Mouse (Mus musculus): ENCODE measurements around the gene Git2.
A peak's percentile ranks its signal among the peaks of the same experiment; 100 is the strongest.

Git2 gene

DNA sequence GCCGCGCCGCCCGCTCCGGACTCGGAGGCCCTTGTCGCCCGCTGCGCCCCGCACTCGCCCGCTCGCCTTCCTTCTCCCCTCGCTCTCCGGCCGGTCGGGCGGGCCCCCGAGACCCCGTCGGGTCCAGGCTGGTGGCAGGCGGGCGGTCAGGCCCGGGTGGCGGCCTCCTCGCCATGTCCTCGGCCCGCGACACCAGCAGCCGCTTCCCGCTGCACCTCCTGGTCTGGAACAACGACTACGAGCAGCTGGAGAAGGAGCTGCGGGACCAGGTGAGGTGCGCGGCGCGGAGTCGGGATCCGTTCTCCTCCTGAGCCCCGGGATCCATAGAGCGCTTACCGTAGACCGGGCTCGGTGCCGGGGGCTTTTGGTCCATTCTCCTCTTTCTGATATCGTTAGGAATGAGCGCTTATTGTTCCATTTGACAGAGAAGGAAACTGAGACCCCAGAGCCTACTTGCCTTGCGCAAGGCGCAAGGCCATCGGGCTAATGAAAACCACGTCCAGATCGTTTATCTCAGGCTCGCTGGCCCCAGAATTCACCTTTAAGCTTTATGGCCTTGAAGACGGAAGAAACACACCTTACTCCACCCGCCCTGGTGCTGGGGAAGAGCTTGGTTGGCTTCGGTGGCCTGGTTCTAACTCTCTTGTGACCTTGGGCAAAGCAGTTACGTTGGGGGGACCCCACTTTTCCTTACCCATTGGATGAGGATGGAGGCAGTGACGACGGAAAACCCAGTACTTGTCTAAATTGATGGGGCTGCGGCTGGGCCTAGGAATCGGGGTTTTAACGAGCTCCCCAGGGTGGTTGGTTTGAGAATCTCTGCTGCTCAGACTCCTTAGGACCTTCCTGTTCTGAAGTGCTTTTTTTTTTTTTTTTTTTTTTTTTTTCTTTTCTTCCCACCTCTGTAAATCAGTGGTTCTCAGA lies at the start of gene Git2:
Gene Git2 (minus strand): TSS at position 462 of the 924 bp plus-strand sequence.
- DNase-seq (ENCODE audit: low read depth, low spot score) = peak; percentile 18

- peak; percentile 73 for DNase-seq (ENCODE audit: low read depth, low spot score)
Measured at GRCm38 (mm10) chr5:114824197-114824596, 48.9 kb upstream of the Git2 start.

- DNase-seq (ENCODE audit: low read depth, low spot score) = peak; percentile 90
Measured at GRCm38 (mm10) chr5:114822796-114823688, 47.7 kb upstream of the Git2 start, which contains the start of gene 1500011B03Rik. Gene 1500011B03Rik, minus strand, starts transcription at chr5:114823468.

DNA sequence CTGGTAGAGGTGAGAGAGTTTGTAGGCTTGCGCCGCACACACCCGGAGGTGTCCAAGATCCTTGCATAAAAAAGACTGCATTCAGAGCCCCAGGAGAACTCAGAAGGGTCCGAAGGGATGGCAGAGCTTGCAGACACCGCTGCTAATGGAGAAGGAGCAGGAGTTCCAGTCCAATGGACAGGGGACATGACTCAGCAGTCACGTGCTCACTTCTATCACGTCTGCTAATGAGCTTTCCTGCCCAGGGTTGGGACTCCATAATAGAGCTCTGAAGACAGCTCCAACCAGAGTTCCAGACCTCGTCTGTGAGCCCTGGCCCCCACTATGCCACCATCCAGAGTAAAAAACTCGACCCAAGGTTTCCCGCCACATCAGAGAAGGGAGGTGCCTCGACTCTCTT lies 42.8 kb upstream of the Git2 start:
- no peak for DNase-seq (ENCODE audit: low read depth, low spot score)

- peak; percentile 34 for DNase-seq (ENCODE audit: low read depth, low spot score)
Measured at GRCm38 (mm10) chr5:114816599-114816998, 41.3 kb upstream of the Git2 start.

- DNase-seq (ENCODE audit: low read depth, low spot score) = peak; percentile 93
Measured at GRCm38 (mm10) chr5:114813525-114814181, 38.3 kb upstream of the Git2 start.

DNA sequence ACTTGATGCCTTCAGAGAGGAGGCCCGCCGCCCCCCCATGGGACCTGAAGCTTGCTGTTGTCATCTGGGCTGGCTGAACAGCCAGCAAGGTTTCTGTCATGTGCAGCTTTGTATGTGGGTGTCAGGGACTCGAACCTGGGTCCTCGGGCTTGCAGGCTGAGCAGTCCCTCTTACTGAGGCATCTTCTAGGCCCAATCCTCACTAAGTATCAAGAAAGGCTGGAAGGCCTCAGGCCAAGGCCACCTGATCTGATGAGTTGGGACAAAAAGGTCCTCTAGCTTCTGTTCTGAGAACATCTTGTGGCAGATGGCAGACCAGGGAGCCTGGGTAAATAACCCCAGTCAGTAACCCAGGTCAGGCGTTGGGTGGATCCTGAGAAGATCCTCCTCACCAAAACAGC lies 34.5 kb upstream of the Git2 start:
- DNase-seq (ENCODE audit: low read depth, low spot score) = no peak

DNA sequence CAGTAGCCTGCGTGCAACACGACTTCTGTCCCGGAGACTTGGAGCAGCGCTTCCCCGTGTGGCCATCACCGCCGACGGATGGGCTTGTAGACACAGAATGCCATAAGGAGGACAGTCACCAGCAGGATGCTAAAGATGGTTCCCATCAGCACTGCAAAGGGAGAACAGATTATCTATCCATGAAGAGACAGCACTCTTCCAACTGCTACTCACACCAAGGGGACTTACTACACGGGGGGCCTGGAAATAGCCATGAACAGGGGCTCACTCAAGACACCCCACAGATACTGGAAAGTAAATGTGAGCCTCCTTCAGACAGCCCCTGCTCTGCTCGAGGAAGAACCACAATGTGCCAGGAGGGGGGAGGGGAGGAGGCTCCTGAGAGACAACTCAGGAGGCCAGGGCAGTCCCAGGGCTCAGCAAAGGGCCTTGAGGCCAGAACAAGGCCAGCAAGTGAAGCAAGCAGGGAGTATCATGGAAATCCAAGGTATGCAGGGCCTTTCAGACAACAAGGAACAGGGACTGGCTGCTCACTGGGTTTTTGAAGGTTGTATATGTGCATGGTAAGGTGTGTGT lies 34.0 kb upstream of the Git2 start:
- no peak for DNase-seq (ENCODE audit: low read depth, low spot score)

DNA sequence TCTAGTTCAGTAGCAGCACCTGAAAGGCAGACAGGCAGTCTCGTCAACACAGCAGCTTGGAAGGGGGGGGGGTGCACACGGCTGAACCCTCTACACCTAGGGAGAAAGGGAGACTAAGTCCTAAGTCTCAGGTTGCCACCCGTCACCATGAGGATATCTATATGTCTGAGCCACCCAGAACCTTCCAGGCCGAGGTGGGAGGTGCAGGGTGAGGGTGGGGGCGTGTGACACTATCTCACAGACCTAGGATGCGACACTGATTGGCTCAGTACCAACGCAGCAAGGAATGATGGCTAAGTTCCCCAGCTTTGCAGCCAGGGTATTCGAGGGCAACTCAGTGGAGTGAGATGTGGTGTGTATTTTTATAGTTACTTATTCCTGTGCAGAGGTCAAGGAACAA lies 33.1 kb upstream of the Git2 start:
- no peak for DNase-seq (ENCODE audit: low read depth, low spot score)

- DNase-seq (ENCODE audit: low read depth, low spot score) = no peak
Measured at GRCm38 (mm10) chr5:114807893-114808292, 32.6 kb upstream of the Git2 start.

GRCm38 (mm10) chr5:114807468-114807867 lies 32.2 kb upstream of the Git2 start:
- no peak for DNase-seq (ENCODE audit: low read depth, low spot score)

DNA sequence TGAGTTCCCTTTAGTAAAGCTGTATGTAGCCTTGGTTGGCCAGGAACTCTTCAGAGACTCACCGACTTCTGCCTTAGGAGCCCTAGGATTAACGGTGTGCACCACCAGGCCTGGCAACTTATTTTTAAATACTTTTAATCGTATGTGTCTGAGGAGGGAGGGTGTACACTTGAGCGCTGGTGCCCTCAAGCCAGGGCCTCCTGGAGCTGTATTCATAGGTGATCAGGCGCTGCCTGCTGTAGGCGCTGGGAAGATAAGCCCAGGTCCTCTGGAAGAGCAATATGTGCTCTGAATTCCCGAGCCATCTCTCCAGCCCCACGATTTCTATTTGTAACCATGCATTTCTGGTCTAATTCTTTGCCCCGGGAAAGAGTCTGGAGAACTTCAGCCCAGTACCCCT lies 31.7 kb upstream of the Git2 start:
- DNase-seq (ENCODE audit: low read depth, low spot score) = no peak

GRCm38 (mm10) chr5:114806636-114807035 lies 31.3 kb upstream of the Git2 start:
- no peak for DNase-seq (ENCODE audit: low read depth, low spot score)

DNA sequence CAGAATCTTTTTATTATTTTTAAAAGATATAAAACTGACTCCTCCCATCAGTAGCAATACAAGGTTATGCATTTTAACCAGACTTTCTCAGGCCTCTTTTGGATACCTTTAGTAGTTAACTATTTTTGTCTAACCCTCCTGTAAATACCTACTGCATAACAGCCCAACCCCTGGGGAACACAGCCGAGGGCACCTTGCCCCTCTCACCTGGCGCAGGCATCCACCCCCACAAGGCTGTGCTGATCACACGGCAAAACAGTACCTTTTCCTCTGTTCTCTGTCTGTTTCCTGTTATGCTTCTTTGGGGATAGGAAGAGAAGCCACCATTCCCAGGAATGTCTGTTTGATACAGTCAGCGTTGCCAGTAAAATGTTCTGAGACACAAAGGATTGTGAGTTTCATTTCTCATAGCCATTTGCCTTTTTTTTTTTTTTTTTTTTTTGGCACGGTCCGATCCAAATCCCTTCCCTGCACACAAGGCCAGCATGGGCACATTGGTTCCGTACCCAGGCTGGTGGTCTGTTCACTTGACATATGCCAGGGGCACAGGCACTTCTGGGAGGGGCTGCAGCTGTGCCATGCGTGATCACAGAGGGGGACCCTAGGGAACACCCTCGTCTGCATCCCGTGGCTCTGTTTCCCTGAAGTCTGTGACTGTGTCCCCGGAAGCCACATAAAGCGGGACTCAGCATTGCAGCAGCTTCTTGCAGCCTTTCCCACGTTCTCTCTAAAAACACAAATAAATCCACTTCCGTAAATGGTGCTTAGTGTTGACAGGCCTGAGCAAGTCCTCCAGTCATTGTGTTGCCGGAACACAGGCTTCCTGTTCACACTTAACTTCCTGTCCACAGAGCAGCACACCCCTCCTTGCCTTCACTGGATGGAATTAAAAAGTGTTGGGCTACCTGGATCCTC lies 30.4 kb upstream of the Git2 start:
- DNase-seq (ENCODE audit: low read depth, low spot score) = no peak

DNA sequence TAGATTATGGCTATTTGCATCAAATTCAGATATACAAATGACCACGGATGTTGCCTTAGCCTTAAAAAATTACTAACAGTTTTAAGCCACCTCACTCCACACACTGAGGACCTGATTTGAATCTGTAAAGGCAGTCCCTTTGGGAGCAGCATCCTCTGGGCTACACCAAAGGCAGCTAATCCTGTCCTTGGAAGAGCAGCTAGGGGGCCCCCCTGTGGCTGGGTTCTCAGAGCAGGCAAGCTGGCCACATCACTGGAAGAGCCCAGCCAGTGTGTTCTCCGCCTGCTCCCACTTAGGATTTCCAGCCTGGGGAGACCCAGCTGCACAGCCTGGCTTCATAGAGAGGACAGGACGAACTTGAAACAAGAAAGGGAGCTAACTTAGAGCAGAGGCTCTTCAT lies 29.6 kb upstream of the Git2 start:
- DNase-seq (ENCODE audit: low read depth, low spot score) = no peak

DNA sequence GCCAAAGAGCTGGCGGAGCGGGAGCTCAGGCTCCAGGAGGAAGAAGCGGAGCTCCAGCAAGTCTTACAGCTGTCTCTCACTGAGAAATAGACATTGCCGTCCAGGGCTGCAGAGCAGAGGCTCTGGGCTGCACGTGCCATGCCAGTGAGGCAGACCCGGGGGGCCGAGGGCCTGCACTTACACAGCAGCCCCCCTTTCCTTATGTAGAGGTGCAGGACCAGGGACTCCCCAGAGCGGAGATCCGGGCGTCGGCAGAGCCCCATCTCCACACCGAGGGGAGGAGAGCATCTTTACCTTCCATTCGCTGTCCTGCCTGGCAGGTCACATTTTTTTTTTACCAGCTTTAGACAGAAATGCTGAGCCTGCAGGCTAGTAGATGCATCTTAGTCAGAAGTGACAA lies 29.0 kb upstream of the Git2 start:
- DNase-seq (ENCODE audit: low read depth, low spot score) = no peak

DNA sequence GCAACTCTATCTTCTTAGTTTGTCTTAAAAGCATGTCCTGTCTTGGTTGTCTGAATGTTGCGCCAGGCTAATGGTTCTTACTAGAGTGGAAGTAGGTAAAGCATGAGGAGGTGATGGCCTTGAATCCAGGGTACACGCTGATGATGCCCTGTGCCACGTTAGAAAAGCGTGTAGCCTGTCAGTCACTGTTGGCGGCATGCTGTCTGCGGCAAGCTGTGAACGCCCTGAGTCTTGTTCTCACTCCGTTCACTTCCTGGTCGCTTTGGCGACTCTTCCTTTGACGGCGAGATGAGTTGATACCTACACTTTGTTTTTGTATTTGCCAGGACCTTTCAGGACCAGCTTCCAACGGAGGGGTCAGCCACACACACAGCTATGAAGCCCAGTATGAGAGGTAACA lies 27.9 kb upstream of the Git2 start:
- DNase-seq (ENCODE audit: low read depth, low spot score) = no peak

DNA sequence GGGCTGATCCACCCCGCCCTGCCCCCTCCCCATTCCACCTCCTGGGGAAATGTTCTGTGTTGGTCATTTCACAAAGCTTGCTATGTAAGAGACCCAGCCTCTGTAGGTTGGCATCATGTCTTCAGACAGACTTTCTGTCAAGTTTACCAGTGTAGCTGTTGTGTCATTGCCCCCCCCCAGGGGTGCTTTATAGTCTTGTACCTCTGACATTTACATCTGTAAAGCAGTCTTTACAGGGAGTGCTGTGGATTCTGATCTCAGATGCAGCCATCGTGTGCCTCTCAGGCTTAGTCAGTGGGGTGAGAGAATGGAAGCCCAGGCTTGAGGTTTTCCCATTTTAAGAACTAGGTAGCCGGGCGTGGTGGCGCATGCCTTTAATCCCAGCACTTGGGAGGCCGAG lies 26.5 kb upstream of the Git2 start:
- DNase-seq (ENCODE audit: low read depth, low spot score) = no peak

GRCm38 (mm10) chr5:114801049-114801448 lies 25.7 kb upstream of the Git2 start:
- no peak for DNase-seq (ENCODE audit: low read depth, low spot score)

- no peak for DNase-seq (ENCODE audit: low read depth, low spot score)
Measured at GRCm38 (mm10) chr5:114799848-114800247, 24.5 kb upstream of the Git2 start.
